Mouse (Mus musculus) lung, postnatal 10 days (tissue): ENCODE results near the gene Gtf2h1.
"Not testable (repeated sequence)": the region's sequence is repeated elsewhere in the genome, so short reads cannot be mapped to it uniquely, and the experiment has no call there.

Experiments used
- DNase-seq: peaks from one replicate; pipeline ENCODE4 v3.0.0; 2021

Gene Gtf2h1

GRCm38 (mm10) chr7:46831693-46832092 is 35.8 kb downstream of the Gtf2h1 start:
- DNase-seq = no peak

- DNase-seq = not testable (repeated sequence)
Measured at GRCm38 (mm10) chr7:46832112-46832810, 36.4 kb downstream of the Gtf2h1 start.

GRCm38 (mm10) chr7:46833266-46833665 is 37.4 kb downstream of the Gtf2h1 start:
- peak; percentile 84 for DNase-seq

GRCm38 (mm10) chr7:46833670-46834255 is 37.9 kb downstream of the Gtf2h1 start:
- no peak for DNase-seq

- DNase-seq = peak; percentile 30
Measured at GRCm38 (mm10) chr7:46834994-46835610, 39.2 kb downstream of the Gtf2h1 start.

GRCm38 (mm10) chr7:46836357-46836756 is 40.5 kb downstream of the Gtf2h1 start:
- DNase-seq = no peak

- no peak for DNase-seq
Measured at GRCm38 (mm10) chr7:46837073-46837472, 41.2 kb downstream of the Gtf2h1 start.

GRCm38 (mm10) chr7:46838104-46838671 is 42.3 kb downstream of the Gtf2h1 start:
- peak; percentile 74 for DNase-seq

- DNase-seq = peak; percentile 93
Measured at GRCm38 (mm10) chr7:46838891-46839302, 43.0 kb downstream of the Gtf2h1 start.

- DNase-seq = peak; percentile 33
Measured at GRCm38 (mm10) chr7:46839446-46839845, 43.5 kb downstream of the Gtf2h1 start.

GRCm38 (mm10) chr7:46839861-46840260 is 44.0 kb downstream of the Gtf2h1 start:
- no peak for DNase-seq

GRCm38 (mm10) chr7:46840326-46840725 is 44.4 kb downstream of the Gtf2h1 start:
- peak; percentile 78 for DNase-seq

- no peak for DNase-seq
Measured at GRCm38 (mm10) chr7:46840787-46841525, 45.1 kb downstream of the Gtf2h1 start, which contains the start of gene Ldha. Gene Ldha, plus strand, starts transcription at chr7:46841475.

- DNase-seq = peak; percentile 50
Measured at GRCm38 (mm10) chr7:46842278-46842677, 46.4 kb downstream of the Gtf2h1 start.

- DNase-seq = no peak
Measured at GRCm38 (mm10) chr7:46843576-46843975, 47.7 kb downstream of the Gtf2h1 start.

- DNase-seq = peak; percentile 96
Measured at GRCm38 (mm10) chr7:46845211-46845977, 49.5 kb downstream of the Gtf2h1 start.

- no peak for DNase-seq
Measured at GRCm38 (mm10) chr7:46845978-46846485, 50.1 kb downstream of the Gtf2h1 start.

GRCm38 (mm10) chr7:46846486-46847244 is 50.8 kb downstream of the Gtf2h1 start:
- peak; percentile 72 for DNase-seq

GRCm38 (mm10) chr7:46849287-46849686 is 53.4 kb downstream of the Gtf2h1 start:
- DNase-seq = no peak

- DNase-seq = no peak
Measured at GRCm38 (mm10) chr7:46851026-46851425, 55.1 kb downstream of the Gtf2h1 start.

GRCm38 (mm10) chr7:46852666-46853065 is 56.8 kb downstream of the Gtf2h1 start:
- no peak for DNase-seq
